Mouse (Mus musculus): ENCODE data around the gene Dnttip1. TPM values are rescaled to one million over a fixed set of nuclear protein-coding genes. Genes with fewer than 3 reads are reported as not detected.
"Not testable (repeated sequence)": the region's sequence is repeated elsewhere in the genome, so short reads cannot be mapped to it uniquely, and the experiment has no call there.

Dnttip1 gene
- 70.5 and 71.3 TPM in 2 replicates for polyA plus RNA-seq (2015; fragmentation: Nextera tagmentation; extraction: Ambion mirVana)

- peak; percentile 88 for ATAC-seq (ENCODE audit: borderline replicate concordance, extremely low read depth, low FRiP score, low TSS enrichment)
- under 1% methylated on average over 59 of the region's 70 CpGs for WGBS
Measured at GRCm38 (mm10) chr2:164745843-164746479, at the start of gene Dnttip1, which contains the start of gene Wfdc3. Gene Dnttip1, plus strand, starts transcription at chr2:164745983. Gene Wfdc3, minus strand, starts transcription at chr2:164745931.

GRCm38 (mm10) chr2:164698201-164698600, 47.6 kb upstream of the Dnttip1 start, which contains the start of gene Spint4:
Gene Spint4, plus strand, starts transcription at chr2:164698501.
- Histone ChIP-seq H3K9me3 (no peaks in the 10 kb centered on the region), H3K4me1 (no peaks in the 10 kb centered on the region), H3K27me3 (no peaks in the 10 kb centered on the region), H3K4me2 (no peak within 1 kb of the TSS), H3K9ac (no peak within 1 kb of the TSS), H3K36me3 (no peaks in the 10 kb centered on the region), H3K27ac (no peak within 1 kb of the TSS), H3K4me3 (no peak within 1 kb of the TSS)
- no peak for ATAC-seq (ENCODE audit: borderline replicate concordance, extremely low read depth, low FRiP score, low TSS enrichment)
- 70% methylated on average over 4 of the region's 4 CpGs for WGBS

More at GRCm38 (mm10) chr2:164745843-164746479, at the start of gene Dnttip1, which contains the start of gene Wfdc3:
- peaks cover 30% of the 10 kb centered on the region for H3K36me3 ChIP-seq
- peak within 1 kb of the TSS; percentile 54 for H3K27ac ChIP-seq
- H3K4me3 ChIP-seq = peak within 1 kb of the TSS; percentile 77
- H3K4me1 ChIP-seq = peaks cover 15% of the 10 kb centered on the region
- H3K27me3 ChIP-seq = no peaks in the 10 kb centered on the region
- H3K9me3 ChIP-seq = no peaks in the 10 kb centered on the region
- peak within 1 kb of the TSS; percentile 88 for H3K9ac ChIP-seq
- H3K4me2 ChIP-seq = peak within 1 kb of the TSS; percentile 82

GRCm38 (mm10) chr2:164700959-164701358, 44.8 kb upstream of the Dnttip1 start:
- Histone ChIP-seq H3K4me3 (no peak overlapping the region), H3K9ac (no peak overlapping the region), H3K27me3 (no peaks in the 10 kb centered on the region), H3K9me3 (no peaks in the 10 kb centered on the region), H3K4me2 (no peak overlapping the region), H3K4me1 (no peaks in the 10 kb centered on the region), H3K36me3 (no peaks in the 10 kb centered on the region), H3K27ac (no peak overlapping the region)
- 65% methylated on average over 5 of the region's 5 CpGs for WGBS
- no peak for ATAC-seq (ENCODE audit: borderline replicate concordance, extremely low read depth, low FRiP score, low TSS enrichment)

GRCm38 (mm10) chr2:164701761-164702160, 44.0 kb upstream of the Dnttip1 start:
- Histone ChIP-seq H3K4me1 (no peaks in the 10 kb centered on the region), H3K4me2 (no peak overlapping the region), H3K27me3 (no peaks in the 10 kb centered on the region), H3K27ac (no peak overlapping the region), H3K9me3 (no peaks in the 10 kb centered on the region), H3K9ac (no peak overlapping the region), H3K36me3 (no peaks in the 10 kb centered on the region), H3K4me3 (no peak overlapping the region)
- 83% methylated on average over 5 of the region's 5 CpGs for WGBS
- ATAC-seq (ENCODE audit: borderline replicate concordance, extremely low read depth, low FRiP score, low TSS enrichment) = no peak

- H3K9ac ChIP-seq = no peak overlapping the region
- no peak for ATAC-seq (ENCODE audit: borderline replicate concordance, extremely low read depth, low FRiP score, low TSS enrichment)
- no peak overlapping the region for H3K4me2 ChIP-seq
- H3K27me3 ChIP-seq = no peaks in the 10 kb centered on the region
- no peak overlapping the region for H3K27ac ChIP-seq
- no peaks in the 10 kb centered on the region for H3K36me3 ChIP-seq
- H3K4me1 ChIP-seq = no peaks in the 10 kb centered on the region
- whole genome bisulfite sequencing = 71% methylated on average over 5 of the region's 5 CpGs
- no peak overlapping the region for H3K4me3 ChIP-seq
- H3K9me3 ChIP-seq = no peaks in the 10 kb centered on the region
Measured at GRCm38 (mm10) chr2:164704235-164704634, 41.5 kb upstream of the Dnttip1 start.

- 87% methylated on average over 6 of the region's 6 CpGs for WGBS
- ATAC-seq (ENCODE audit: borderline replicate concordance, extremely low read depth, low FRiP score, low TSS enrichment) = no peak
- H3K4me1 ChIP-seq = no peaks in the 10 kb centered on the region
- H3K9ac ChIP-seq = no peak overlapping the region
- H3K9me3 ChIP-seq = no peaks in the 10 kb centered on the region
- no peaks in the 10 kb centered on the region for H3K36me3 ChIP-seq
- no peaks in the 10 kb centered on the region for H3K27me3 ChIP-seq
- H3K4me3 ChIP-seq = no peak overlapping the region
- H3K4me2 ChIP-seq = no peak overlapping the region
- H3K27ac ChIP-seq = no peak overlapping the region
Measured at GRCm38 (mm10) chr2:164705328-164705727, 40.5 kb upstream of the Dnttip1 start.

GRCm38 (mm10) chr2:164705991-164706390, 39.8 kb upstream of the Dnttip1 start:
- 87% methylated on average over 14 of the region's 14 CpGs for WGBS
- Histone ChIP-seq H3K9me3 (no peaks in the 10 kb centered on the region), H3K9ac (no peak overlapping the region), H3K4me2 (no peak overlapping the region), H3K4me1 (no peaks in the 10 kb centered on the region), H3K27ac (no peak overlapping the region), H3K27me3 (no peaks in the 10 kb centered on the region), H3K4me3 (no peak overlapping the region), H3K36me3 (no peaks in the 10 kb centered on the region)
- ATAC-seq (ENCODE audit: borderline replicate concordance, extremely low read depth, low FRiP score, low TSS enrichment) = no peak

- Histone ChIP-seq H3K4me3 (no peak within 1 kb of the TSS), H3K27ac (no peak within 1 kb of the TSS), H3K4me2 (no peak within 1 kb of the TSS), H3K9me3 (no peaks in the 10 kb centered on the region), H3K27me3 (no peaks in the 10 kb centered on the region), H3K4me1 (no peaks in the 10 kb centered on the region), H3K9ac (no peak within 1 kb of the TSS), H3K36me3 (no peaks in the 10 kb centered on the region)
- ATAC-seq (ENCODE audit: borderline replicate concordance, extremely low read depth, low FRiP score, low TSS enrichment) = no peak
- 60% methylated on average over 6 of the region's 6 CpGs for WGBS
Measured at GRCm38 (mm10) chr2:164715005-164715404, 30.8 kb upstream of the Dnttip1 start, which contains the start of gene Spint5. Gene Spint5, plus strand, starts transcription at chr2:164715305.

- H3K4me2 ChIP-seq; H3K9ac ChIP-seq; H3K4me3 ChIP-seq; H3K9me3 ChIP-seq; H3K36me3 ChIP-seq; H3K4me1 ChIP-seq; H3K27ac ChIP-seq; ATAC-seq (ENCODE audit: borderline replicate concordance, extremely low read depth, low FRiP score, low TSS enrichment); H3K27me3 ChIP-seq: not testable (repeated sequence)
- WGBS = 88% methylated on average over 23 of the region's 23 CpGs
Measured at GRCm38 (mm10) chr2:164716194-164716786, 29.5 kb upstream of the Dnttip1 start.

- 59% methylated on average over 4 of the region's 4 CpGs for WGBS
- no peak for ATAC-seq (ENCODE audit: borderline replicate concordance, extremely low read depth, low FRiP score, low TSS enrichment)
- no peak overlapping the region for H3K27ac ChIP-seq
Measured at GRCm38 (mm10) chr2:164723276-164723675, 22.5 kb upstream of the Dnttip1 start.

GRCm38 (mm10) chr2:164725895-164726619, 19.7 kb upstream of the Dnttip1 start:
- Histone ChIP-seq H3K27ac (no peak overlapping the region), H3K9ac (no peak overlapping the region), H3K36me3 (no peaks in the 10 kb centered on the region), H3K4me2 (no peak overlapping the region), H3K4me1 (no peaks in the 10 kb centered on the region), H3K27me3 (no peaks in the 10 kb centered on the region), H3K9me3 (no peaks in the 10 kb centered on the region), H3K4me3 (no peak overlapping the region)
- 15% methylated on average over 6 of the region's 6 CpGs for WGBS
- peak; percentile 42; the same call in 1 of the 2 replicates for ATAC-seq (ENCODE audit: borderline replicate concordance, extremely low read depth, low FRiP score, low TSS enrichment)

More at GRCm38 (mm10) chr2:164723276-164723675, 22.5 kb upstream of the Dnttip1 start:
- Histone ChIP-seq H3K4me3 (no peak overlapping the region), H3K36me3 (no peaks in the 10 kb centered on the region), H3K9me3 (no peaks in the 10 kb centered on the region), H3K4me1 (no peaks in the 10 kb centered on the region), H3K4me2 (no peak overlapping the region), H3K27me3 (no peaks in the 10 kb centered on the region), H3K9ac (no peak overlapping the region)

- Histone ChIP-seq H3K4me1 (peaks cover 22% of the 10 kb centered on the region), H3K36me3 (no peaks in the 10 kb centered on the region), H3K27me3 (no peaks in the 10 kb centered on the region), H3K4me3 (no peak overlapping the region), H3K4me2 (no peak overlapping the region), H3K9me3 (no peaks in the 10 kb centered on the region), H3K27ac (no peak overlapping the region), H3K9ac (no peak overlapping the region)
- WGBS = 66% methylated on average over 5 of the region's 5 CpGs
- no peak for ATAC-seq (ENCODE audit: borderline replicate concordance, extremely low read depth, low FRiP score, low TSS enrichment)
Measured at GRCm38 (mm10) chr2:164731719-164732118, 14.1 kb upstream of the Dnttip1 start.

All from lung, embryonic 15.5 days (tissue).